Mouse (Mus musculus) neural tube, embryonic 15.5 days (tissue): Measurements from ENCODE around the gene Epm2a. TPM values are rescaled to one million over a fixed set of nuclear protein-coding genes. Genes with fewer than 3 reads are reported as not detected.
"Not testable (repeated sequence)": the region's sequence is repeated elsewhere in the genome, so short reads cannot be mapped to it uniquely, and the experiment has no call there.

Experiments used
- ATAC-seq: fragments of 200-750 bp; cut with Nextera tagmentation; 2 replicates; pipeline ENCODE4 v1.8.0; 2017; ENCODE audit warnings: mild to moderate bottlenecking, moderate TSS enrichment, moderate library complexity; ENCODE audit not compliant: low FRiP score
- H3K27ac ChIP-seq: fragments of 300-500 bp; sonication (generic); replicated peaks from 2 replicates; pipeline ENCODE4 v1.5.1; 2015; ENCODE audit warnings: mild to moderate bottlenecking, inconsistent platforms
- H3K27me3 ChIP-seq: fragments of 300-500 bp; sonication (generic); replicated peaks from 2 replicates; pipeline ENCODE4 v1.6.1; 2015; ENCODE audit warnings: inconsistent platforms
- H3K36me3 ChIP-seq: fragments of 300-500 bp; sonication (generic); 2 replicates; pipeline ENCODE4 v1.6.1; 2015; ENCODE audit warnings: inconsistent platforms
- H3K4me1 ChIP-seq: fragments of 300-500 bp; sonication (generic); 2 replicates; pipeline ENCODE4 v1.6.1; 2015; ENCODE audit warnings: inconsistent platforms
- H3K4me2 ChIP-seq: fragments of 300-500 bp; sonication (generic); 2 replicates; pipeline ENCODE4 v1.6.1; 2015; ENCODE audit warnings: inconsistent platforms, mild to moderate bottlenecking, moderate library complexity
- H3K4me3 ChIP-seq: fragments of 300-500 bp; sonication (generic); replicated peaks from 2 replicates; pipeline ENCODE4 v1.5.1; 2015; ENCODE audit warnings: mild to moderate bottlenecking, inconsistent platforms
- H3K9ac ChIP-seq: fragments of 300-500 bp; sonication (generic); replicated peaks from 2 replicates; pipeline ENCODE4 v1.6.1; 2015; ENCODE audit warnings: mild to moderate bottlenecking, inconsistent platforms
- H3K9me3 ChIP-seq: fragments of 300-500 bp; sonication (generic); replicated peaks from 2 replicates; pipeline ENCODE4 v1.6.1; 2016; ENCODE audit warnings: inconsistent platforms
- WGBS: fragments of 180-500 bp; shearing (Covaris S2); methylation state at CpG from one replicate; pipeline ENCODE4 v1.1.7; 2015; ENCODE audit warnings: mixed read lengths; 5-methylcytosine and 5-hydroxymethylcytosine counted together
- polyA plus RNA-seq: library from polyadenylated mRNA; unstranded; fragments of >200 nt; fragmentation: Nextera tagmentation; extraction: Ambion mirVana; gene quantifications from 2 replicates; pipeline ENCODE4 v1.2.1, GENCODE M21; 2015

Gene Epm2a
- polyA plus RNA-seq: 1.00 and 1.5 TPM in 2 replicates

- Histone ChIP-seq H3K27me3 (no peaks in the 10 kb centered on the region), H3K9me3 (no peaks in the 10 kb centered on the region; the same call in 1 of the 2 replicates), H3K36me3 (no peaks in the 10 kb centered on the region), H3K27ac (peak within 1 kb of the TSS; percentile 98), H3K9ac (peak within 1 kb of the TSS; percentile 90), H3K4me1 (peaks cover 14% of the 10 kb centered on the region), H3K4me2 (peak within 1 kb of the TSS; percentile 63), H3K4me3 (peak within 1 kb of the TSS; percentile 63)
- peak; percentile 97 for ATAC-seq
- WGBS: under 1% methylated on average over 98 of the region's 106 CpGs
These were observed at the start of gene Epm2a for GRCm38 (mm10) chr10:11343205-11344141. TSS of gene Epm2a (plus strand) at chr10:11343404.

- Histone ChIP-seq H3K9me3 (no peaks in the 10 kb centered on the region), H3K27ac (no peak overlapping the region), H3K9ac (no peak overlapping the region), H3K27me3 (no peaks in the 10 kb centered on the region), H3K4me1 (peaks cover 3% of the 10 kb centered on the region; the same call in 1 of the 2 replicates), H3K36me3 (no peaks in the 10 kb centered on the region), H3K4me2 (no peak overlapping the region), H3K4me3 (no peak overlapping the region)
- no peak for ATAC-seq
- WGBS: 95% methylated on average over 6 of the region's 6 CpGs
These were observed 44.8 kb upstream of the Epm2a start for GRCm38 (mm10) chr10:11298418-11298817.

GRCm38 (mm10) chr10:11305365-11306053, 37.7 kb upstream of the Epm2a start:
- no peak overlapping the region for H3K4me3 ChIP-seq
- 84% methylated on average over 9 of the region's 9 CpGs for WGBS
- ATAC-seq: no peak

GRCm38 (mm10) chr10:11306054-11306367, 37.2 kb upstream of the Epm2a start:
- H3K27me3 ChIP-seq: no peaks in the 10 kb centered on the region
- no peak overlapping the region for H3K27ac ChIP-seq
- no peak for ATAC-seq
- 0 out of 2 replicates have a peak, but pooled peaks cover 2% of the 10 kb centered on the region for H3K4me1 ChIP-seq
- no peak overlapping the region for H3K9ac ChIP-seq
- H3K36me3 ChIP-seq: no peaks in the 10 kb centered on the region
- H3K4me2 ChIP-seq: no peak overlapping the region
- no peaks in the 10 kb centered on the region for H3K9me3 ChIP-seq
- 45% methylated on average over 2 of the region's 2 CpGs for WGBS
- no peak overlapping the region for H3K4me3 ChIP-seq

More at GRCm38 (mm10) chr10:11305365-11306053, 37.7 kb upstream of the Epm2a start:
- Histone ChIP-seq H3K4me2 (no peak overlapping the region), H3K9me3 (no peaks in the 10 kb centered on the region), H3K27me3 (no peaks in the 10 kb centered on the region), H3K27ac (no peak overlapping the region), H3K36me3 (no peaks in the 10 kb centered on the region), H3K4me1 (0 out of 2 replicates have a peak, but pooled peaks cover 2% of the 10 kb centered on the region), H3K9ac (no peak overlapping the region)

GRCm38 (mm10) chr10:11309866-11310265, 33.3 kb upstream of the Epm2a start:
- H3K4me2 ChIP-seq: no peak overlapping the region
- 86% methylated on average over 1 of the region's 1 CpGs for WGBS
- H3K4me1 ChIP-seq: 0 out of 2 replicates have a peak, but pooled peaks cover 2% of the 10 kb centered on the region
- H3K9me3 ChIP-seq: no peaks in the 10 kb centered on the region
- no peak overlapping the region for H3K4me3 ChIP-seq
- H3K27ac ChIP-seq: no peak overlapping the region
- no peak overlapping the region for H3K9ac ChIP-seq
- H3K36me3 ChIP-seq: no peaks in the 10 kb centered on the region
- no peaks in the 10 kb centered on the region for H3K27me3 ChIP-seq
- no peak for ATAC-seq

- Histone ChIP-seq H3K9ac (no peak overlapping the region), H3K9me3 (no peaks in the 10 kb centered on the region), H3K27me3 (no peaks in the 10 kb centered on the region), H3K4me1 (0 out of 2 replicates have a peak, but pooled peaks cover 2% of the 10 kb centered on the region), H3K4me2 (no peak overlapping the region), H3K27ac (no peak overlapping the region), H3K4me3 (no peak overlapping the region), H3K36me3 (no peaks in the 10 kb centered on the region)
- ATAC-seq: no peak
These were observed 32.7 kb upstream of the Epm2a start for GRCm38 (mm10) chr10:11310481-11310880.

GRCm38 (mm10) chr10:11317856-11318454, 25.2 kb upstream of the Epm2a start:
- not testable (repeated sequence) for H3K9ac ChIP-seq, ATAC-seq, H3K36me3 ChIP-seq, H3K4me3 ChIP-seq, H3K4me1 ChIP-seq, H3K4me2 ChIP-seq, H3K27me3 ChIP-seq, H3K27ac ChIP-seq, H3K9me3 ChIP-seq

GRCm38 (mm10) chr10:11319446-11319970, 23.7 kb upstream of the Epm2a start:
- no peak overlapping the region for H3K9ac ChIP-seq
- no peak for ATAC-seq
- 78% methylated on average over 1 of the region's 1 CpGs for WGBS
- no peak overlapping the region for H3K4me2 ChIP-seq
- no peaks in the 10 kb centered on the region for H3K4me1 ChIP-seq
- no peaks in the 10 kb centered on the region for H3K36me3 ChIP-seq
- H3K27me3 ChIP-seq: no peaks in the 10 kb centered on the region
- no peaks in the 10 kb centered on the region for H3K9me3 ChIP-seq
- H3K27ac ChIP-seq: no peak overlapping the region
- no peak overlapping the region for H3K4me3 ChIP-seq

- Histone ChIP-seq H3K27ac (no peak overlapping the region), H3K27me3 (no peaks in the 10 kb centered on the region), H3K9me3 (no peaks in the 10 kb centered on the region), H3K4me2 (no peak overlapping the region), H3K36me3 (no peaks in the 10 kb centered on the region), H3K4me3 (no peak overlapping the region), H3K9ac (no peak overlapping the region), H3K4me1 (no peaks in the 10 kb centered on the region)
- WGBS: 91% methylated on average over 7 of the region's 7 CpGs
- no peak for ATAC-seq
These were observed 20.9 kb upstream of the Epm2a start for GRCm38 (mm10) chr10:11322316-11322715.

- no peak for ATAC-seq
- Histone ChIP-seq H3K27ac (no peak overlapping the region), H3K9me3 (no peaks in the 10 kb centered on the region), H3K4me2 (no peak overlapping the region), H3K36me3 (no peaks in the 10 kb centered on the region), H3K9ac (no peak overlapping the region), H3K4me3 (no peak overlapping the region), H3K4me1 (no peaks in the 10 kb centered on the region), H3K27me3 (no peaks in the 10 kb centered on the region)
- WGBS: 77% methylated on average over 4 of the region's 4 CpGs
These were observed 19.9 kb upstream of the Epm2a start for GRCm38 (mm10) chr10:11323202-11323898.

- no peak overlapping the region for H3K9ac ChIP-seq
- no peaks in the 10 kb centered on the region for H3K9me3 ChIP-seq
- 94% methylated on average over 3 of the region's 3 CpGs for WGBS
- H3K27ac ChIP-seq: no peak overlapping the region
- no peak for ATAC-seq
- no peaks in the 10 kb centered on the region for H3K4me1 ChIP-seq
- H3K4me3 ChIP-seq: no peak overlapping the region
- no peaks in the 10 kb centered on the region for H3K27me3 ChIP-seq
- no peak overlapping the region for H3K4me2 ChIP-seq
- H3K36me3 ChIP-seq: no peaks in the 10 kb centered on the region
These were observed 16.7 kb upstream of the Epm2a start for GRCm38 (mm10) chr10:11326526-11326925.
